Mouse (Mus musculus): ENCODE results near the gene Wfdc12. TPM values are rescaled to one million over a fixed set of nuclear protein-coding genes. Genes with fewer than 3 reads are reported as not detected.
A peak's percentile ranks its signal among the peaks of the same experiment; 100 is the strongest.

Wfdc12 gene
- polyA plus RNA-seq, 1 experiment from 2014 or later: not detected

- H3K4me1 ChIP-seq (replicated peaks; ENCODE audit: insufficient read depth, low read length): no peaks in the 10 kb centered on the region
- H3K9ac ChIP-seq (ENCODE audit: low read depth, low read length): no peak overlapping the region
- no peaks in the 10 kb centered on the region for H3K27me3 ChIP-seq (ENCODE audit: insufficient read depth, low read length)
- no peak for DNase-seq (ENCODE audit: low spot score)
- H3K4me3 ChIP-seq (replicated peaks; ENCODE audit: low read depth, low read length): no peak overlapping the region
- no peak overlapping the region for H3K27ac ChIP-seq
- no peak overlapping the region for H3K4me2 ChIP-seq (ENCODE audit: low read length)
- H3K9me3 ChIP-seq (replicated peaks; ENCODE audit: low read length): no peaks in the 10 kb centered on the region
- H3K36me3 ChIP-seq (ENCODE audit: insufficient read depth, low read length): no peaks in the 10 kb centered on the region
- no peak for TF ChIP-seq CTCF (IDR thresholded peaks at IDR 0.05; ENCODE audit: low read depth)
- WGBS: 88% methylated on average over 5 of the region's 5 CpGs
- no peak for ATAC-seq (replicated peaks; ENCODE audit: low FRiP score, low read depth)
Measured at GRCm38 (mm10) chr2:164195971-164196699, 5.7 kb upstream of the Wfdc12 start.

GRCm38 (mm10) chr2:164194959-164195630 is 4.7 kb upstream of the Wfdc12 start:
- no peak for DNase-seq (ENCODE audit: low spot score)
- no peaks in the 10 kb centered on the region for H3K27me3 ChIP-seq (ENCODE audit: insufficient read depth, low read length)
- H3K27ac ChIP-seq: no peak overlapping the region
- H3K9ac ChIP-seq (ENCODE audit: low read depth, low read length): no peak overlapping the region
- no peaks in the 10 kb centered on the region for H3K9me3 ChIP-seq (replicated peaks; ENCODE audit: low read length)
- no peaks in the 10 kb centered on the region for H3K36me3 ChIP-seq (ENCODE audit: insufficient read depth, low read length)
- H3K4me3 ChIP-seq (replicated peaks; ENCODE audit: low read depth, low read length): no peak overlapping the region
- H3K4me2 ChIP-seq (ENCODE audit: low read length): no peak overlapping the region
- H3K4me1 ChIP-seq (replicated peaks; ENCODE audit: insufficient read depth, low read length): no peaks in the 10 kb centered on the region
- TF ChIP-seq CTCF (IDR thresholded peaks at IDR 0.05; ENCODE audit: low read depth): no peak
- WGBS: 70% methylated on average over 5 of the region's 5 CpGs
- ATAC-seq (replicated peaks; ENCODE audit: low FRiP score, low read depth): no peak

- DNase-seq (ENCODE audit: low spot score) (no peak), ATAC-seq (replicated peaks; ENCODE audit: low FRiP score, low read depth) (no peak)
- Histone ChIP-seq H3K36me3 (ENCODE audit: insufficient read depth, low read length) (no peaks in the 10 kb centered on the region), H3K4me2 (ENCODE audit: low read length) (no peak overlapping the region), H3K9me3 (replicated peaks; ENCODE audit: low read length) (no peaks in the 10 kb centered on the region), H3K4me1 (replicated peaks; ENCODE audit: insufficient read depth, low read length) (no peaks in the 10 kb centered on the region), H3K9ac (ENCODE audit: low read depth, low read length) (no peak overlapping the region), H3K4me3 (replicated peaks; ENCODE audit: low read depth, low read length) (no peak overlapping the region), H3K27ac (no peak overlapping the region), H3K27me3 (ENCODE audit: insufficient read depth, low read length) (no peaks in the 10 kb centered on the region)
- TF ChIP-seq CTCF (IDR thresholded peaks at IDR 0.05; ENCODE audit: low read depth): no peak
Measured at GRCm38 (mm10) chr2:164192279-164192678, 1.9 kb upstream of the Wfdc12 start.

GRCm38 (mm10) chr2:164188722-164189121 is 1.7 kb downstream of the Wfdc12 start:
- H3K27ac ChIP-seq: no peak overlapping the region
- TF ChIP-seq CTCF (IDR thresholded peaks at IDR 0.05; ENCODE audit: low read depth): peak; percentile 62
- no peak overlapping the region for H3K9ac ChIP-seq (ENCODE audit: low read depth, low read length)
- H3K4me3 ChIP-seq (replicated peaks; ENCODE audit: low read depth, low read length): no peak overlapping the region
- H3K9me3 ChIP-seq (replicated peaks; ENCODE audit: low read length): no peaks in the 10 kb centered on the region
- H3K36me3 ChIP-seq (ENCODE audit: insufficient read depth, low read length): no peaks in the 10 kb centered on the region
- ATAC-seq (replicated peaks; ENCODE audit: low FRiP score, low read depth): no peak
- H3K27me3 ChIP-seq (ENCODE audit: insufficient read depth, low read length): no peaks in the 10 kb centered on the region
- H3K4me2 ChIP-seq (ENCODE audit: low read length): no peak overlapping the region
- no peaks in the 10 kb centered on the region for H3K4me1 ChIP-seq (replicated peaks; ENCODE audit: insufficient read depth, low read length)
- 32% methylated on average over 5 of the region's 5 CpGs for WGBS
- DNase-seq (ENCODE audit: low spot score): no peak

- TF ChIP-seq CTCF (IDR thresholded peaks at IDR 0.05; ENCODE audit: low read depth): no peak
- H3K4me1 ChIP-seq (replicated peaks; ENCODE audit: insufficient read depth, low read length): no peaks in the 10 kb centered on the region
- DNase-seq (ENCODE audit: low spot score) (no peak), ATAC-seq (replicated peaks; ENCODE audit: low FRiP score, low read depth) (no peak)
- H3K27ac ChIP-seq: no peak overlapping the region
- no peak overlapping the region for H3K9ac ChIP-seq (ENCODE audit: low read depth, low read length)
- H3K36me3 ChIP-seq (ENCODE audit: insufficient read depth, low read length): no peaks in the 10 kb centered on the region
- no peak overlapping the region for H3K4me2 ChIP-seq (ENCODE audit: low read length)
- WGBS: 51% methylated on average over 9 of the region's 9 CpGs
- no peak overlapping the region for H3K4me3 ChIP-seq (replicated peaks; ENCODE audit: low read depth, low read length)
- H3K9me3 ChIP-seq (replicated peaks; ENCODE audit: low read length): no peaks in the 10 kb centered on the region
- H3K27me3 ChIP-seq (ENCODE audit: insufficient read depth, low read length): no peaks in the 10 kb centered on the region
Measured at GRCm38 (mm10) chr2:164184145-164184719, 6.2 kb downstream of the Wfdc12 start.

GRCm38 (mm10) chr2:164183340-164183739 is 7.1 kb downstream of the Wfdc12 start:
- no peaks in the 10 kb centered on the region for H3K27me3 ChIP-seq (ENCODE audit: insufficient read depth, low read length)
- H3K4me2 ChIP-seq (ENCODE audit: low read length): no peak overlapping the region
- H3K27ac ChIP-seq: no peak overlapping the region
- no peaks in the 10 kb centered on the region for H3K9me3 ChIP-seq (replicated peaks; ENCODE audit: low read length)
- DNase-seq (ENCODE audit: low spot score): peak; percentile 38
- H3K36me3 ChIP-seq (ENCODE audit: insufficient read depth, low read length): no peaks in the 10 kb centered on the region
- H3K4me3 ChIP-seq (replicated peaks; ENCODE audit: low read depth, low read length): no peak overlapping the region
- no peak for TF ChIP-seq CTCF (IDR thresholded peaks at IDR 0.05; ENCODE audit: low read depth)
- no peak overlapping the region for H3K9ac ChIP-seq (ENCODE audit: low read depth, low read length)
- no peaks in the 10 kb centered on the region for H3K4me1 ChIP-seq (replicated peaks; ENCODE audit: insufficient read depth, low read length)
- WGBS: 47% methylated on average over 9 of the region's 9 CpGs
- ATAC-seq (replicated peaks; ENCODE audit: low FRiP score, low read depth): no peak

Measured in kidney, postnatal 0 days (tissue).